Mouse (Mus musculus): ENCODE measurements around the gene Lrfn2.

- TF ChIP-seq CTCF (conservative IDR thresholded peaks at IDR 0.05; ENCODE audit: insufficient read depth, insufficient read length, low read depth, low read length) (no peak), POLR2A (IDR thresholded peaks at IDR 0.05; ENCODE audit: low read depth, low read length) (no peak)
Observed at GRCm38 (mm10) chr17:49043806-49044640, 111.8 kb downstream of the Lrfn2 start.
